Mouse (Mus musculus) G1E-ER4 (cell line): ENCODE results near the gene Reps1. TPM values are rescaled to one million over a fixed set of nuclear protein-coding genes. Genes with fewer than 3 reads are reported as not detected.

ENCODE experiments used
- GATA1 ChIP-seq: IDR thresholded peaks from one replicate; pipeline ENCODE4 v1.8.0; 2012; ENCODE audit warnings: low read length, inconsistent platforms
- polyA plus RNA-seq: library from polyadenylated mRNA; stranded (reverse); fragments of >175 nt; gene quantifications from 2 replicates; pipeline ENCODE4 v1.2.3, GENCODE M21; 2012

Gene Reps1
- polyA plus RNA-seq, 1 experiment: 29.8 TPM

- TF ChIP-seq GATA1: no peak
Measured at GRCm38 (mm10) chr10:18081536-18081935, 25.9 kb downstream of the Reps1 start.

DNA sequence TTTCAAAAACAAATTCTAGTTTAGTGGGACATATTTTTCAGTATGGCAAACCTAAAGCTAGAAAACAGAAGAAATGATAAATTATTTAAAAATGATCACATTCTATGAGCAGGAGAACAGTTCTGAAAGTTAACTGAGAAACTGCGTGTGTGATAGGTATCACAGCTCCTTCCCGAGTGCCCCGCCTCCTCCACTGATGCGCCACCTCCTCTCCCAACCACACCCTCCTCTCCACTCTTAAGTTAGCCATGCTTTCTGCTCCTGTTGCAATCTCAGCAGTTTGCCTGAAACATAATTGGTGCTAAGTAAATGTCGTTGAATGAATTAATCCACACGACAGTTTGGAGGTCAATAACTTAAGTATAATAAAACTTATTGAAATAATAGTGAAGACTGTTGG is 27.1 kb downstream of the Reps1 start:
- no peak for TF ChIP-seq GATA1

GRCm38 (mm10) chr10:18090691-18091090 is 35.0 kb downstream of the Reps1 start:
- TF ChIP-seq GATA1: no peak

DNA sequence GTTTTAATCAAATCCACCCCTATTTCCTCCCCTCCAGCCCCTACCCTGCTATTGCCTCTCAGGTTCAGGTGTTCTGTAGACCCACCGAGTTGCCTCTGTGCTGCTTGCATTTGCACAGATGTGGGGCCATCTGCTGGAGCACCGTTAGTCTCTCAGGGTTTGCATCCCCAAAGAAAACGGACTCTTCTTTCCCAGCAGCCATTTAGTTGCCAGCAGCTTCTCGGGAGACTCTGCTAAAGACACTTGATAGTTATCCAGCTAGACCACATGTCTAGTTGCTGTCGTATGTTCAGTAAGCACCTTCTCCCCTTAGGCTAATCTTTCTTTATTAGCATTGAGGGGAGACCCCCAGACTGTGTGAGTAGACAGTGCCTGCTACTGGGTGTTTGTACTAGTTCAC is 46.5 kb downstream of the Reps1 start:
- no peak for TF ChIP-seq GATA1

DNA sequence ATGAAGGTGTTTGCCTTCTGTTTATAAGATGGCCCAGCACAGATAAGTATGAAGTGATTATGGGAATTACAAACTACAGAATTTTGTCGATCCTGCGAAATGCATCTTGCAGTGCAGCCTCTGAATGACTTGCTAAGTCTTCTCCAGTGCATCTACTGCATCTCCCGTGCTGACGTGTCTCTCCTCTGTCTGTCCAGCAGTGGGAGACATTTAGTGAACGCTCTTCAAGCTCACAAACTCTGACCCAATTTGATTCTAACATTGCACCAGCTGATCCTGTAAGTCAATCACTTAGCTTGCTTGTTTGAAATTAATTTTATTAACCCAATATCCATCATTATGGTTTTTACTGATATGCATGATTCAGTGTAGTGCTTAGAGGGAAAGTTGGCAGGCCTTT is 51.8 kb downstream of the Reps1 start:
- no peak for TF ChIP-seq GATA1

DNA sequence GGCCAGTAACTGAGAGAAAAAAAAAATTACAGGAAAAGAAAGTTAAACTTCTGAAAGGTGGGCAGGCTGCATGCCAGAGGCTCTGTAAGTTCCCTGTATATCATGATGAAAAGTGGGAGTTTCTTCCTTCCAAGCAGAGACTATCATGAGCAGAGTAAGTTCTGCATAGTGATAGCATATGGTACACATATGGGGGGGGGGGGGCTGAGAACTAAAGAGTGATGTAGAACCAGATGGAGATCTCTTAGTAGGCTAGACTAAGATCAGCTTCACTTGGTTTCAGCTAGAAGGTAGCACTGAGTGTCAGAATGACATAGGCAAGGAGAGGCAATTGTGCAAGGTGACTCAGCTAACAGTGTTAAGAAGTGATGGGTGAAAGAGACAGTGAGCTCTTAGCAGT is 55.3 kb downstream of the Reps1 start:
- no peak for TF ChIP-seq GATA1

DNA sequence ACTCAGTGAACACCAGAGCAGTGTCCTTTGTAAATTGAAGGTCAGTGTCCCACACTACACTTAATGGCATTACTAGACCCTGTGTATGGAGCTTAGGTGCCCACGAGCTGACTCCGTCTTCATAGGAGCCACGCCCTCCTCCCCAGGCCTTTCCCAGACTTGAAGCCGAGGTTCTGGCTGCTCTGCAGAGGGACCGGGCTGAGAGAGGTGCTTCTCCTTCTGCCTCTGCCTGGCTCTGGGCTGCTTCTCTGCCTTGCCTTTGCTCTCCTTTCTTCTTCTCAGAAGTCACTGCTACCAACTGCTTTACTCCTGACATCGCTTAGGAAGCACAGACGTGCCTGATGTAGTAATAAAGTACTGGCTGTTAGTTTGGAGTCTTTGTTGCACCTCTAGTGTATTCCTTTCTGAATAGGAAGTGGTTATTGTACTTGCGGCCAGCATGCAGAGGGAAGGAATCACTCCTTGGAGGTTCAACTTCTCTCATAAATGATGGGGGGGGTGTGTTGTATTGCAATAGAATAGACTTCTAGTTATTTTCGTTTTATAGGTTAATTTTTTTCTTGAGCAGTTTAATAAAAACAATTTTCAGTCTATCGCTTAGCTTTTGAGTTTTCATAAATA is 57.9 kb downstream of the Reps1 start:
- TF ChIP-seq GATA1: no peak

GRCm38 (mm10) chr10:18118336-18118735 is 62.7 kb downstream of the Reps1 start:
- no peak for TF ChIP-seq GATA1

DNA sequence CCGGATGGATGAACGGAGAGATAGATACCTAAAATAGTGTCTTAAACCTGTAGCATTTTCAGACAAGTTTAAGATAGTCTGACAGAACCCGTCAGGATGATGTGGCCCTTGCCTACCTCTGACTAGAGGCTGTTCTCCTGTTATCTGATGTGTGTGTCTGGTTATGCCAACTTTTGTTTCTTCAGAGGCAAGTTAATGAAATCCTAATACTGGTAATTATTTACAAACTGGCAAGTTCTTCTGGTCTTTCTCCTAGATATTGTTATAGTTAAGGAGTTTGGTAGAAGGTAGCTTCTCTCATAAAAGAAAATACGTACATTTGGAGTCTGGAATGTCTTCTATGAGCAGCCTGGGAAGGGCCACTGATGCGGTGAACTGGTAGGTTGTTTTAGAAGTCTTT is 74.6 kb downstream of the Reps1 start:
- no peak for TF ChIP-seq GATA1

DNA sequence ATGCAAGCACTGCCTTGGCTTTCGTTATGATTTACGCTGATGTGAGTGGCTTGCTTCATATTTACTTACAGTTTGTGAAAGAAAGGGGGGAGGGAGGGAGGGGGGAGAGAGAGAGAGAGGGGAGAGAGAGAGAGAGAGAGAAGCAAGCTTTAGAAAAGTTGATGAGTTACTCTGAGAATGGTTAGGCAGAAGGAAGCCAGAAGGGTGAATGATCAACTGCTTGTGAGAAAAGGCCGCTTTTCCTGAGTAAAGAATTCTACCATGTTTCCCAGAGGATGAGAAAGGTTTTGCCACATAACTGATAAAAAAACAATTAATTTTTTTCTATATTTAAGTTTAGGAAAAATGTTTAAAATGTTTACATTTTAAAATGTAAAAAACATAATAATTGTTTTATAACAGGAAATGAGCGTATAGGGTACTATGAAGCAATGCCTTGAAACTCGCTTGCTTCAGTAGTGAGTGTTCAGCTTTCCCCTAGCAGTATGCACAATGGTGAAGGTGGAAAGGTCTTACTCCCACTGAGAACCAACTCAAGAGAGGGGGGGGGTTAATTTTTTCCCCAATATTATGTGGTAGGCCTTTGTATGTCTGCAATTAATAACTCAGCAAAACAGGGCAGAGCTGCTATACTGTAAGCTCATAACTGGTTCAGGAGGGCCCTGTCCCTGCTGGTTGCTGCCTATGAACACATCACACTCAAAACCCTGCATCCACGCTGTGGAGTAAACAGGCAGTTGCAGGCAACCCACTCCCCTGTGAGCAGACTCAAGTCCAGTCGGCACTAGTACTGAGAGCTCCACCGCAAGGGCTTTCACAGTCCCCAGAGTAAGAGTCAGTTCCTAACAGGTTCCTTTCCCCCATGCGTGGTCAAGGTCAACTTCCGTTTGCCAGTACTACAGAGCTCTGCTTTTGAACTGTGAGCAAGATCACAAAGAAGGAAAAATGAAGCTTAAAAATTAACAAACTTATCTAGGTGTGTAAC is 76.3 kb downstream of the Reps1 start:
- TF ChIP-seq GATA1: no peak

DNA sequence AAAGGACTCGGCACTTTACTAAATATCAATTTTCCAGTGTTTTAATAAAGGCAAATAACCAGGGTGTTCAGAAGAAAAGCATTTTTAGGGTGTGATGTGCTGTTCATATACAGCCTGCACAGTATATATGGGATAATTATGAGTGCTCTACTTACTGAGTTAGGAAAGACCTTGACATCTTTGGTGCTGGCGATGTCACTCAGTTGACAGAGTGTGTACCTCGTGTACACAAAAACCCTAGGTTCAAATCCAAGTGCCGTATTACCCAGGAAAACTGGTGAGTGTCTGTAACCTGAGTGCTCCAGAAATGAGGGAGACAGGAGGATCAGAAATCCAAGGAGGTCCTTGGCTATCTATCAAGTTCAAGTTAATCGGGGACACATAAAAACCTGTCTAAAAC is 84.0 kb downstream of the Reps1 start:
- no peak for TF ChIP-seq GATA1

- no peak for TF ChIP-seq GATA1
Measured at GRCm38 (mm10) chr10:18141389-18141788, 85.7 kb downstream of the Reps1 start.

- no peak for TF ChIP-seq GATA1
Measured at GRCm38 (mm10) chr10:18142231-18142630, 86.6 kb downstream of the Reps1 start.

DNA sequence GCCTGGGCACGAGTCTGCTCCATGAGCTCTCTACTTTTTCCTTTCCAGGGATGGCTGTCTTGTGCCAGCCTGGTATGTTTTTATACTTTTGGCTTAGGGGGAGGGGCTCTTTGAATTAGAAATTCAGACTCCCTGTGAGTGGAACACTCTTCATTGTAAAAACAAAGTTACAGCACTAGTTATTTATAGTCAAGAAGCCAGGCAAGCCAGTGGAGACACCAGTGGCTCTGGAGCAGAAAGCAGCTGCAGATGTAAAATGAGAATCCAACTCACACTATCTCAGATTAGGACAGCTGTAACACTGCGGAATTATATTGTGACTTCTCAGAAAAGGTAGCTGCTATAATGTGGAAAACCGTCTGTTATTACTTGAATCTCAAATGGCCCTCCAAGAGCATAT is 91.6 kb downstream of the Reps1 start:
- TF ChIP-seq GATA1: no peak

DNA sequence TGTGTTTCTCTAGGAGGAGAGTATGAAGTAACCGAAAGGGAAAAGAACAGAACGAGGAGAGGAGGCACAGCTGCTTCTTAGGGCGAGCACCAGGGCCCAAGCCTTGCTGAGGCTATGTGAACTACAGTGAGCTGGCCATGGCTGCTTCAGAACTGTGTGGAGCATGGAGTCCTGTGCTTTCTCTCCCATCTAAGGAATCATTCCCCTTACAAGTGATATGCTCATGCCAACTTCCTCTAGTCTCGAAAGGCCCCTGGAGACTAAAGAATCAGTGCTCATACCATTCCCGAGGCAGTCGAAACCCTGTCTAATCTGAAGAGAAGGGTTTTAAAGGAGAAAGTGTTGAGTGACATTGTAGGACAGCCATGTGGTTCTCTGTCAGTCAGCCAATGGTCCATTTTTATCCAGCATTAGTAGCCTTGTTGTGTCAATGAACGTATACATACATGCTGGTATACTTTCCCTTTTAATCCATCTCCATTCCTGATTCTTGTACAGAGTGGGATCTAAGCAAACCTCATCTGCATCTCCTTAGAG is 106.8 kb downstream of the Reps1 start:
- TF ChIP-seq GATA1: no peak

Other genes starting within 250 kb of the Reps1 start
- 8.0 and 8.4 TPM in 2 replicates for gene Heca, start 107.8 kb upstream of the Reps1 start, polyA plus RNA-seq
- 19.5 and 25.8 TPM in 2 replicates for gene Abracl, start 32.6 kb upstream of the Reps1 start, polyA plus RNA-seq
- not detected in 2 replicates for gene Ect2l, start 155.0 kb downstream of the Reps1 start, polyA plus RNA-seq
- 1.1 and 1.3 TPM in 2 replicates for gene Ccdc28a, start 179.1 kb downstream of the Reps1 start, polyA plus RNA-seq